Mouse (Mus musculus) CH12.LX (cell line): ENCODE results near the gene BC030499. TPM values are rescaled to one million over a fixed set of nuclear protein-coding genes. Genes with fewer than 3 reads are reported as not detected.

Experiments used
- DNase-seq: peaks from one replicate; pipeline ENCODE4 v3.0.0-alpha.2; 2013; ENCODE audit errors: extremely low read depth
- H3K27ac ChIP-seq: 2 replicates; pipeline ENCODE4 v1.5.1; 2012; ENCODE audit warnings: low read depth, mild to moderate bottlenecking, control low read depth, moderate library complexity; ENCODE audit not compliant: insufficient read depth
- H3K27me3 ChIP-seq: replicated peaks from 2 replicates; pipeline ENCODE3; 2012; ENCODE audit warnings: inconsistent platforms
- H3K36me3 ChIP-seq, 2 experiments: replicated peaks in 1 of 2; 2 replicates each; pipeline versions ENCODE3 to v1.6.1; 2012; ENCODE audit warnings: inconsistent platforms in 1 of 2, low read length in 1 of 2, mild to moderate bottlenecking in 1 of 2, mixed read lengths in 1 of 2, moderate library complexity in 1 of 2; ENCODE audit not compliant: control insufficient read depth in 1 of 2, insufficient read depth in 1 of 2
- H3K4me1 ChIP-seq, 2 experiments: 2 replicates each; pipeline ENCODE4 v1.6.1; 2012; ENCODE audit warnings: inconsistent platforms in 1 of 2, moderate library complexity in 1 of 2; ENCODE audit not compliant: insufficient read depth in 2 of 2, control insufficient read depth in 1 of 2
- H3K4me2 ChIP-seq: 2 replicates; pipeline ENCODE4 v1.6.1; 2012; ENCODE audit warnings: low read depth, mild to moderate bottlenecking, control low read depth; ENCODE audit not compliant: poor library complexity, insufficient read depth, severe bottlenecking
- H3K4me3 ChIP-seq, 3 experiments: fragments of 150-350 bp in 1 of 3; sonication (generic) in 1 of 3; replicated peaks in 1 of 3; 2 replicates each; pipeline versions ENCODE3 to v1.5.1; 2011 to 2012; ENCODE audit warnings: low read depth in 2 of 3, low read length in 2 of 3, mild to moderate bottlenecking in 2 of 3, moderate library complexity in 2 of 3, control low read depth in 1 of 3, improper control_type of control experiment in 1 of 3, inconsistent platforms in 1 of 3, mixed read lengths in 1 of 3; ENCODE audit not compliant: poor library complexity in 1 of 3
- H3K79me2 ChIP-seq: replicated peaks from 2 replicates; pipeline ENCODE4 v1.6.1; 2012; ENCODE audit warnings: mild to moderate bottlenecking, moderate library complexity; ENCODE audit not compliant: control insufficient read depth, poor library complexity, insufficient read depth, severe bottlenecking; ENCODE audit errors: extremely low read depth
- H3K9ac ChIP-seq: 2 replicates; pipeline ENCODE4 v1.6.1; 2012; ENCODE audit warnings: low read depth, mild to moderate bottlenecking, control low read depth, moderate library complexity; ENCODE audit not compliant: insufficient read depth
- H3K9me3 ChIP-seq: replicated peaks from 2 replicates; pipeline ENCODE3; 2012; ENCODE audit warnings: low read length, inconsistent platforms, mixed read lengths
- CHD1 ChIP-seq: IDR thresholded peaks from 2 replicates; pipeline ENCODE4 v1.6.1; 2012; ENCODE audit warnings: low read depth, low read length, improper control_type of control experiment, inconsistent platforms
- CHD2 ChIP-seq: IDR thresholded peaks from 2 replicates; pipeline ENCODE4 v1.6.1; 2011; ENCODE audit warnings: low read length, improper control_type of control experiment
- CTCF ChIP-seq, 2 experiments: IDR thresholded peaks in 1 of 2; conservative IDR thresholded peaks in 1 of 2; 2 replicates each; pipeline ENCODE4 v1.5.1; 2011 to 2012; ENCODE audit warnings: low read depth in 2 of 2, low read length in 2 of 2, improper control_type of control experiment in 1 of 2, inconsistent platforms in 1 of 2, mild to moderate bottlenecking in 1 of 2, moderate library complexity in 1 of 2
- ELF1 ChIP-seq: IDR thresholded peaks from 2 replicates; pipeline ENCODE4 v1.6.1; 2014; ENCODE audit warnings: low read depth, mild to moderate bottlenecking, inconsistent platforms, low read length, improper control_type of control experiment
- ETS1 ChIP-seq: conservative IDR thresholded peaks from 2 replicates; pipeline ENCODE4 v1.6.1; 2012; ENCODE audit warnings: low read depth, mild to moderate bottlenecking, inconsistent platforms, low read length, improper control_type of control experiment, moderate library complexity
- GABPA ChIP-seq: IDR thresholded peaks from 2 replicates; pipeline ENCODE4 v1.6.1; 2012; ENCODE audit warnings: low read depth, low read length, improper control_type of control experiment, inconsistent platforms; ENCODE audit not compliant: insufficient replicate concordance
- HCFC1 ChIP-seq: IDR thresholded peaks from 2 replicates; pipeline ENCODE4 v1.6.1; 2012; ENCODE audit warnings: low read depth, mild to moderate bottlenecking, inconsistent platforms, low read length, improper control_type of control experiment
- IRF4 ChIP-seq: IDR thresholded peaks from 2 replicates; pipeline ENCODE4 v1.6.1; 2014; ENCODE audit warnings: low read depth, mild to moderate bottlenecking, inconsistent platforms, low read length, improper control_type of control experiment
- JUN ChIP-seq: IDR thresholded peaks from 2 replicates; pipeline ENCODE4 v1.6.1; 2011; ENCODE audit warnings: low read depth, mild to moderate bottlenecking, low read length, improper control_type of control experiment, moderate library complexity; ENCODE audit not compliant: insufficient read depth
- KAT2A ChIP-seq: IDR thresholded peaks from 2 replicates; pipeline ENCODE4 v1.6.1; 2012; ENCODE audit warnings: low read length, improper control_type of control experiment, inconsistent platforms; ENCODE audit not compliant: insufficient replicate concordance
- MAFK ChIP-seq: IDR thresholded peaks from 2 replicates; pipeline ENCODE4 v1.6.1; 2011; ENCODE audit warnings: low read length, improper control_type of control experiment; ENCODE audit not compliant: insufficient replicate concordance
- MAZ ChIP-seq: IDR thresholded peaks from 2 replicates; pipeline ENCODE4 v1.6.1; 2012; ENCODE audit warnings: low read depth, mild to moderate bottlenecking, inconsistent platforms, low read length, improper control_type of control experiment, moderate library complexity
- MEF2A ChIP-seq: IDR thresholded peaks from 2 replicates; pipeline ENCODE4 v1.6.1; 2014; ENCODE audit warnings: low read depth, mild to moderate bottlenecking, inconsistent platforms, low read length, improper control_type of control experiment, borderline replicate concordance
- MYC ChIP-seq: IDR thresholded peaks from 2 replicates; pipeline ENCODE4 v1.6.1; 2011; ENCODE audit warnings: low read depth, mild to moderate bottlenecking, improper control_type of control experiment, low read length
- NELFE ChIP-seq: IDR thresholded peaks from 2 replicates; pipeline ENCODE4 v1.6.1; 2011; ENCODE audit warnings: low read depth, low read length, improper control_type of control experiment
- NRF1 ChIP-seq: IDR thresholded peaks from 2 replicates; pipeline ENCODE4 v1.6.1; 2014; ENCODE audit warnings: low read depth, mild to moderate bottlenecking, inconsistent platforms, low read length, improper control_type of control experiment, moderate library complexity
- POLR2A ChIP-seq: IDR thresholded peaks from 2 replicates; pipeline ENCODE4 v1.6.1; 2011; ENCODE audit warnings: low read depth, mild to moderate bottlenecking, improper control_type of control experiment, low read length
- POLR2AphosphoS2 ChIP-seq: IDR thresholded peaks from 2 replicates; pipeline ENCODE4 v1.6.1; 2011; ENCODE audit warnings: low read depth, low read length, improper control_type of control experiment
- RCOR1 ChIP-seq: conservative IDR thresholded peaks from 2 replicates; pipeline ENCODE4 v1.6.1; 2012; ENCODE audit warnings: low read depth, mild to moderate bottlenecking, inconsistent platforms, low read length, improper control_type of control experiment
- SIN3A ChIP-seq: IDR thresholded peaks from 2 replicates; pipeline ENCODE4 v1.6.1; 2012; ENCODE audit warnings: low read length, improper control_type of control experiment, inconsistent platforms
- SMC3 ChIP-seq: IDR thresholded peaks from 2 replicates; pipeline ENCODE4 v1.6.1; 2011; ENCODE audit warnings: low read depth, low read length, improper control_type of control experiment
- TBP ChIP-seq: conservative IDR thresholded peaks from 2 replicates; pipeline ENCODE4 v1.6.1; 2011; ENCODE audit warnings: low read depth, low read length, improper control_type of control experiment
- TCF12 ChIP-seq: IDR thresholded peaks from 2 replicates; pipeline ENCODE4 v1.6.1; 2014; ENCODE audit warnings: low read depth, mild to moderate bottlenecking, inconsistent platforms, low read length, improper control_type of control experiment
- UBTF ChIP-seq: IDR thresholded peaks from 2 replicates; pipeline ENCODE4 v1.6.1; 2012; ENCODE audit warnings: low read depth, mild to moderate bottlenecking, inconsistent platforms, low read length, improper control_type of control experiment, moderate library complexity
- USF1 ChIP-seq: IDR thresholded peaks from 2 replicates; pipeline ENCODE4 v1.6.1; 2014; ENCODE audit warnings: low read depth, mild to moderate bottlenecking, inconsistent platforms, low read length, improper control_type of control experiment
- ZC3H11A ChIP-seq: IDR thresholded peaks from 2 replicates; pipeline ENCODE4 v1.6.1; 2012; ENCODE audit warnings: low read depth, mild to moderate bottlenecking, inconsistent platforms, low read length, improper control_type of control experiment
- ZKSCAN1 ChIP-seq: IDR thresholded peaks from 2 replicates; pipeline ENCODE4 v1.6.1; 2012; ENCODE audit warnings: low read depth, inconsistent platforms, low read length, improper control_type of control experiment, borderline replicate concordance
- ZMIZ1 ChIP-seq: IDR thresholded peaks from 2 replicates; pipeline ENCODE4 v1.6.1; 2012; ENCODE audit warnings: low read depth, mild to moderate bottlenecking, inconsistent platforms, low read length, improper control_type of control experiment
- ZNF384 ChIP-seq: IDR thresholded peaks from 2 replicates; pipeline ENCODE4 v1.6.1; 2012; ENCODE audit warnings: low read depth, low read length, improper control_type of control experiment, inconsistent platforms
- dilution Hi-C: fragments of 300-500 bp; cut with MboI; formaldehyde crosslinking; loops from 2 replicates; pipeline ENCODE4 v1.14.3; 2020; ENCODE audit warnings: low sequenced_read_pairs; ENCODE audit not compliant: extremely low pct_unique_long_range_greater_than_20kb, extremely low pct_ligation_motif_present
- in situ Hi-C: fragments of 300-500 bp; cut with MboI; formaldehyde crosslinking; loops from 3 replicates; pipeline ENCODE4 v1.14.3; 2019; ENCODE audit warnings: low sequenced_read_pairs, low pct_ligation_motif_present, low pct_unique_long_range_greater_than_20kb, mixed read lengths
- polyA plus RNA-seq: library from polyadenylated mRNA; unstranded; fragments of >175 nt; gene quantifications from 2 replicates; pipeline ENCODE4 v1.2.1, GENCODE M21; 2012; ENCODE audit warnings: low read depth; ENCODE audit not compliant: insufficient read length
- total RNA-seq, 2 experiments: library from RNA; depleted of rRNA; stranded (reverse); fragments of 300-350 nt in 1 of 2; fragments of >200 nt in 1 of 2; gene quantifications; 2 replicates each; pipeline ENCODE4 v1.2.3; 2012 to 2014

The BC030499 gene
- total and polyA plus RNA-seq, 3 experiments = 0.81 to 1.3 (median 1.1) TPM

GRCm38 (mm10) chr11:78327215-78327614, 36.6 kb downstream of the BC030499 start:
- Histone ChIP-seq H3K9me3 (no peaks in the 10 kb centered on the region), H3K36me3 (peaks cover 3 to 48% of the 10 kb centered on the region in 2 experiments), H3K27ac (no peak overlapping the region), H3K4me3 (no peak overlapping the region), H3K9ac (no peak overlapping the region)
- DNase-seq = no peak
- TF ChIP-seq MAFK = peak; percentile 93
- no peak for TF ChIP-seq KAT2A
- TF ChIP-seq, all 38 proteins: peak for 1
- H3K79me2 ChIP-seq = peaks cover 8% of the 10 kb centered on the region; the same call in 1 of the 2 replicates
- dilution Hi-C loops = no loop called here
- in situ Hi-C loops = no loop called here
- H3K27me3 ChIP-seq = no peaks in the 10 kb centered on the region
- H3K4me1 ChIP-seq = peaks cover 8 to 36% of the 10 kb centered on the region in 2 experiments
- H3K4me2 ChIP-seq = no peak overlapping the region

- peak within 1 kb of the TSS; percentile 81 to 89 (median 85) for H3K4me3 ChIP-seq
- DNase-seq = peak; percentile 99
- peak within 1 kb of the TSS; percentile 39 for H3K27ac ChIP-seq
- peaks cover 10 to 49% of the 10 kb centered on the region in 2 experiments for H3K36me3 ChIP-seq
- H3K79me2 ChIP-seq = peaks cover 8% of the 10 kb centered on the region; the same call in 1 of the 2 replicates
- H3K4me1 ChIP-seq = peaks cover 4 to 29% of the 10 kb centered on the region in 2 experiments; a peak in 3 of 4 replicates
- dilution Hi-C loops (no loop called here), in situ Hi-C loops (no loop called here)
- no peaks in the 10 kb centered on the region for H3K27me3 ChIP-seq
- peak within 1 kb of the TSS; percentile 83 for H3K4me2 ChIP-seq
- no peaks in the 10 kb centered on the region for H3K9me3 ChIP-seq
- peak within 1 kb of the TSS; percentile 54 for H3K9ac ChIP-seq
- TF ChIP-seq ZNF384 (peak; percentile 41; the same call in 1 of the 2 replicates), NELFE (peak; percentile 84), MEF2A (peak; percentile 51; the same call in 1 of the 2 replicates), USF1 (no peak; the same call in 1 of the 2 replicates), CHD2 (no peak; the same call in 1 of the 2 replicates), TBP (peak; percentile 93), GABPA (no peak), ZC3H11A (no peak), ETS1 (no peak), CHD1 (0 out of 2 replicates have a peak, but pooled peaks have one; percentile 16), NRF1 (peak; percentile 91), JUN (no peak), ELF1 (peak; percentile 82), MAZ (no peak), SIN3A (peak; percentile 83), ZKSCAN1 (no peak), POLR2AphosphoS2 (peak; percentile 90), IRF4 (peak; percentile 70), MYC (peak; percentile 69; the same call in 1 of the 2 replicates), HCFC1 (peak; percentile 68), MAFK (0 out of 2 replicates have a peak, but pooled peaks have one; percentile 22), SMC3 (0 out of 2 replicates have a peak, but pooled peaks have one; percentile 10), CTCF (conservative IDR thresholded peaks at IDR 0.05 in 1 of 2, IDR thresholded peaks at IDR 0.05 in 1 of 2; ENCODE audit: low read depth in 2 of 2, low read length in 2 of 2) (peak in 1 of 2 experiments; percentile 43; a peak in 2 of 4 replicates), ZMIZ1 (peak; percentile 81), UBTF (no peak; the same call in 1 of the 2 replicates), RCOR1 (0 out of 2 replicates have a peak, but pooled peaks have one; percentile 59), POLR2A (peak; percentile 93), TCF12 (peak; percentile 91)
Observed at GRCm38 (mm10) chr11:78327634-78328511, 37.2 kb downstream of the BC030499 start, which contains the start of gene Pigs. Gene Pigs (plus strand): TSS chr11:78328415.
